Mouse (Mus musculus) c-Kit-positive CD71-positive TER-119-negative erythroid progenitor cells, embryonic 14.5 days (primary cell): ENCODE results near the gene Acvr1.

ENCODE experiments used
- DNase-seq: peaks from one replicate; pipeline ENCODE4 v3.0.0-alpha.2; 2013; ENCODE audit warnings: low read depth

Acvr1 gene

DNA sequence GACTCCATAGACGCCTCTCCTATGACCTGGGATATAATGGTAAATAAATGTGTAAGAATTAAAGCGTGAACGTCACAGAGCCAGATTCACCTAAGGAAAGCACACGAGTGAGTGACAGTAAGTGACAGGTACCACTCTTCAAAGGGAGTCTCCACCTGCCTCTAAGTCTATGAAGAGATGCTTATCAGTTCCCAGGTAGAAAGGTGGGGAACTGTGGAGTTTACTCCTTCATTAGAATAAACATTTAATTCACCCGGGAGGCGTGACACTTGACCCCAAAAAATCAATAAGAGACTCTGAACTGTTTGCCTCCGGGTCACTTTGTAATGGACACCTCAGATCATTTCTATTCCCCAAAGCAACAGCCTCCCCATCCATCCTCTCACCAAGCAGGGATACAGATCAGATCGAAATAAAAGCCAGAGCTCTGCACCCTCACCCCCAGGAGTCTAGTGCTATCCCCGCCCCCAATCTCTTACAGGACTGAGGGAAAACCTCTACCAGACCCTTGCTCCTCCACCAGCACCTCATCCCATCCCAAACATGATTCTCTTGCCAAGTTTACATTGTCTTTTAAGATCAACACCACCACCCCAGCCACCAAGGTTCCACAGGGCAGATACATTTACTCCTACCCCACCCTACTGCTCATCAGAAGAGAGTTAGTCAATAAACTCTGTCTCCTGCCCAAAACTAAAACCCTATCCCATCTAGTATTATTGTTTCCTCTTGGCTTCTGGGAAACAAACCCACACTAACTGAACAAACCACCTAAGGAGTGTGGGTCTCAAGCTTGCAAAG is 9.7 kb downstream of the Acvr1 start:
- no peak for DNase-seq

DNA sequence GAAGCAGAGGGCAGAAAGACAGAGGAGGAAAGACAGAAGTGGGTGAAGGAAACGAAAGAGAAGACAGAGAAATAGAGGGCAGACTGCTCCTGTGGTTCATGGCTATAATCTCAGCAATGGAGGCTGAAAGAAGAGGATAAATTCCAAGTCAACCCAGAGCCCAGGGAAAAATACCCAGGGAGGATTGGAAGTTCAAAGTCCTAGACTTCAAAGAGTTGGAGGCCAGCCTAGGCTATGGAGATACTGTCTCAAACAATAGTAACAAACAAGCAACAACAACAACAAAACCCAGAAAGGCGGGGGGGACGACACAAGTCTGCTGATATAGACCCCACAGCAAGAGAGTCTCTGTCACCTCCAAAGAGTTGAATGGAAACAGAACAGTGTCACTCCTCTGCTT is 14.7 kb downstream of the Acvr1 start:
- DNase-seq, result no peak

DNA sequence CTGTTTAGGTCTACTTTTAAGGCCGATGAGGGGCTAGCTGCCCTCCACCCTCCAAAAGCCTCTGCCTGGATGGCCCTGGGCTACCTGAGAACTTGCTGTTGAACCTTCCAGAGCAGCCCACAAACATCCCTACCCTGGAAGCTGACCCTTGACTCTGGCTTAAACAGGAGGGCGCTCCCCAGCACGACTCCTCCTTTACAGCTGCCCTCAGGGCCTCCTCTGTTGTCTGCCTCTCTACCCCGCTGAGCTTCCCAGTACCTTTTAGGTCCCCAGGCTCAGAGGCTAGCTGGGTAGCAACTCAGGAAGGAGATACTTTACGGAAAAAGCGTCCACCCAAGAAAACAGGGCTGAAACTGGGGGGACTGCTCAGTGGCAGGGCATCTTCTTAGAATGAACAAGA is 15.1 kb downstream of the Acvr1 start:
- DNase-seq, result no peak

DNA sequence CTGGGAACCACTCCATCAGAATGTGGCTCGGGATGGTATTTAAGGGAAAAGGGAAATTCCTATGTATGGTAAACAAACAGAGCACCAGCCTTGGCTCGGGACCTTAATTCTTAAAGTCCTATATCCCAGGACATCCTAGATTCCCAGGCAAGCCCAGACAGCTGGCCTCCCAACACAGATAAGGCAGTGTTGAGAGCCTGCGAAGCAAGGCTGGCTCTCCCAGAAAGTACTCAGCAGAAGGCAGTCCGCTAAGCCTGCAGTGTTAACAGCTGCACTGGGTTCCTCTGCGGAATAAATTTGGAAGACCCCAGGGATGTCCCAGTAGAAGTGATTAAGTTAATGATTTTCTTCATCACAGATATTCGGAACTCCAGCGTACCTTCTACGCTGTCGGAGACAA is 16.5 kb downstream of the Acvr1 start:
- DNase-seq, result no peak

DNA sequence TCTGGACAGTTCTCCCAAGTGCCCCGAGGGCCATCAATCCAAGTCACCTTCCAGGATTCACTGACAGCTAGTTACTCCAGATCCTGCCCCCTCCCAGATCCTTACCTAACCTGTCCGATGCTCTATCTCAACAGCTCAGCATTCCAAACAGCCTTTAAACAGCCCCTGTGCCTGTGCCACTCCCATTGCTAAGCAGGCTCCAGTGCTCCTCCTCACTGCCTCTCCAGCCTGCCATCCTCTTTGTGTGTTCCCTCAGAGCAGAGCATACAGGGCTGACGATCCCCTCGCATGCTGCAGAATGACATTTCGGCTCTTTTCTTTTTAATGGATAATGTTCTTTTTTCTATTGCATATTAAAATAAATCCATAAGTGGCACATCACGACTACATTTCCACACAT is 17.0 kb downstream of the Acvr1 start:
- DNase-seq, result no peak

DNA sequence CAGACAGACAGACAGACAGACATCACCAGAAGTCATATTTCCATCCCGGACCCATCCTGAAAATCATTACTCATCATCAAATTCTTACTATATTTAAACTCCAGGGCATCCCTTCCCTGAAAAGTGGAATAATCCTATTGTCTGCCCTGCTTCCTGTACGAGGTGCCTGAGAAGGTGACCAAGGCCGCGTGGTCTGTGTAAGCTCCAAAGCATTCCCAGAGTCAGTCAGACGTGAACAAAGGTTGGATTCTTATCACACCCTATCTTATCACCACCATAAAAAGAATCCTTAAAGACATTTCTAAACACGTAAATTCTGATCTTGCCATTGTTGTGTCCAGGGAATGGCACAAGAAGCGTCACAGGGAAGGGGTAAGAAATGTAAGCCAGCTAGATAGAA is 18.0 kb downstream of the Acvr1 start:
- no peak for DNase-seq

DNA sequence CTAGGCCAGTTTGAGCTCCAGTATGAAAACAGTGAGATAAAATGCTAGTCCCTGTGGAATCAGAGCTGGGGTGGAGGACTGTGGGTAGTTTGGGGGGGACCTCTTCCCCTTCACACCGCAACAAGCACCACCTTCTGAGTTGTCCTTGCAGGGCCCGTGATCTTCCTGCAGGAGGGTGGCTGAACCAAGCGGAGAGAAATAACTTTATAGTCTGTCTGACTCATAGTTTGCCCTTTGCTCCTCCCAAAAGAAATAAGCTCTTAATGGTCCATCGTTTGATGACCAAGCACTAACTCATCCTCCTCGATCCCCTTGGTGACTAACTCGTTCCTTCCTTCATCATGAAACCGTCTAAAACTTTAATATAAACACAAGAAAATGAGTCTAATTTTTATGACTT is 20.7 kb downstream of the Acvr1 start:
- DNase-seq, result no peak

DNA sequence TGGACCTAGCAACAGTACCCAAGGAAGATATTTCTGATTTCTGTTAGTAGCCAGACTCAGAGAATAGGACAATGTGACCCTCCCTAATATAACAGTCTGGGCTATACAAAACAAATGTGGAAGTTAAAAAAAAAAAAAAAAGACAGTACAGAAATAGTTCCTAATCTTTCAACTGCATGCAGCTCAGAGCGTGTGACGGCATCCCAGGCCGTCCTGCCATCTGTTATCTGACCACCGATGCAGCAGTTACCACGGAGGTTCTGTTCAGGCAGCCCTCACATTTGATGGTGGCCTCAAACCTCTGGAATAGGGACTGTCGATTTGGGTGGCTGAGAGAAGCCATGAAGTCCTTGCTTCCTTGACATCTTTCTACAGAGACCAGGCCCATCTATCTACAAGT is 22.6 kb downstream of the Acvr1 start:
- DNase-seq, result no peak

DNA sequence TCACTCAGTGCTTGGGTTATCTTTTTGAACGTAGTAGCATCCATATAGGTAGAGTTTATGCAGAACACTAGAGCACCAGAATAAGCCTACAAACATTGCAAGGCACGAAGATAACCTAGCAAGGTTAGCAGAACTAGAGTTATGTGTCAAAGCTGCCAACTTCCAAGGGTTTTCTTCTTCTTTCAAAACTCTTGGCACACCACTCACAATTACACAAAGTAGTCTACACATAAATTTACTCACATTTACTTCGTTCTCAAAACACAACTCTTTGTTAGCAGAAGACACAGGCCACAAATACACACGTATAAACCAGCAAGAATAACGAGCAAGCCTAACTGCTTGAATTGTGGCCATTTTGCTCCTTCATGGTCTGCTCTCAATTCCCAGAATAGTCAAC is 23.7 kb downstream of the Acvr1 start:
- no peak for DNase-seq

DNA sequence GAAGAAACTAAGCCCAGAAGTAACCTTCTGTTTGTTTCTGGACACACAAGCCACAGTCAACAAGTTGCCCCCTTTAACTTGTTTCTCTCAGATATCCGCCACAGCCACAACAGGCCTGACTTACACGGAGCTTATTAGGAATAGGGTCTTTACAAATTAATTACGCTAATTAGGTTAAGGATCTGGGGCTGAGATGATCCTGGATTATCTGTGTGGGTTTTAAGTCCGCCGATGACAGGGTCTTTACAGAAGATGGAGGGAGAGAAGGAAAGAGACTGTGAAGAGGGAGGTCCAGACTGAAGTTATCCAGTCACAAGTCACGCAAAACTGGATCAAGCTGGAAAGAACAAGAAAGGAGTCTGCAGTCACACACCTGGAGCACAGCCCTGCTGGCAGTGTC is 28.8 kb downstream of the Acvr1 start:
- no peak for DNase-seq

DNA sequence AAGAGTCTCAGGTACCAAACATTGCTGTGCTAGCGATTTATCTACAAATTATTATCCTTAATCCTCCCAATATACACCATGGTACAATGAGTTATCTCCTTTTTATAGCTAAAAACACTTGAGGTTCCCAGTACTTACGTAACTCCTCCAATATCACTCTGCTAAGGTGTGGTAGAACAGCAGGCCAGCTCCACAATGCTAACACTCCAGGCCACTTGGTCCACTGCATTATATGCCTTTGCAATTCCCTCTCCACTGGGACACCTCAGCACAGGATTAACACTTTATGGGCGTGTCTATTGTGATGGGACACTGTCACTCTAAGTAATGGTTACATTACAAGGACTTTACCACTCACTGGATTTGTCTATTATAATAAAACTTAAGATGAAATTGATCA is 30.2 kb downstream of the Acvr1 start:
- no peak for DNase-seq

DNA sequence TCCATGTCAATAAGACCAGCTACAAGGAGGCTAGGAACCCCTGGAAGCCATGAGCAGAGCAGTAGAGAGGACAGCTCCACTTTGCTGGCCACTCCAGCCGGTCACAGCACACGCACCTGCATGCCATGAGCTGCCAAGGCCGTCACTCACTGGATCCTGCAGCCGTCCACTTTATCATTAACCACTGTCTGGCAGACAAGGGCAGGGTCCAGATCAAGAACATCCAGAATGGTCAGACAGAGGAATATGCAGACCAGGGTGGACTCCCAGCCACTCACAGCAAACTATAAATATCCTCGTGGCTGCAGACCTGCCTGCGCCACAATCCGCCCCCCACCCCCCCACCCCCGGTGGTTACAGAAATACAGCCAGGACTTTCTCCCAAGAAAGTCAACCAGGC is 31.7 kb downstream of the Acvr1 start:
- DNase-seq, result no peak

DNA sequence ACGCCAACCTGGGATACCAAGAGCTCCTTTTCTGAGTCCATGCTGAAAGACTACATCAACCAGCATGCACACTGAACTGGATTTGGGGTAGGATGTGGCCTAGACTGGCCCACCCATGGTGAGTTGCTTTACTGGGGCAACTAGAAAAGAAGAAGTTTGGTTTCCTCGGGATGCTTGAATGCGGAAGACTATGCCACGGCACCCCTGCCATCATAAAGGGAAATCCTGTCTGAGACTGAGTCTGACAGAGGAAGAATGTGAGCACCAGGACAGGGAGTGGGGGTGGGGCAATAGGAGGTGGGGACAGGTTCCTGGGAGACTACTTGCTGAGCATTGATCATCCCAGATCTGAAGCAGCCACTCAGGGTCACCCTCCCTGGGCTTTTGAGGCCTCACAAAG is 32.6 kb downstream of the Acvr1 start:
- DNase-seq, result no peak

DNA sequence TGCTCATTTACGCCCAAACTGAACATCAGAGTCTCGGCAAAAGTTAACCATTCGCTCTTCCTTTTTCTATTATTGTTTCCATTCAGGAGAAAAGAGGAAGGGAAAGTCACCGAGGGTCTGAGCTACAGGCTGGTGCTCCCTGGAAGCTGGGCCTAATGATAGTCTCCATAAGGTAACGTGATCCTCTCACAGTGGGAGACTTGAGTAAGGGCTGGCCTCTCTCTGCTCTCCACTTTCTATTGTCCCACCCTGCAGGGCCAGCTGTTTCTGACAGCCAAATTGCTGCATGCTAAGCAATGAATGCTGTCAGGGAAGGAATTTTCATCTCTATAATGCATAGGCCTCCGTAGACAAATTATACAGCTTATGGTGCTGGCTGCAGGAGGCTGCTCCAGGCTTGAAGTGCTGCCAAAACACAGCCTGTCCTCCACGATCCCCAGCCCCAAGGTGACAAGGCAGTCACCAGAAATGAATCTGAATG is 33.4 kb downstream of the Acvr1 start:
- DNase-seq, result no peak

DNA sequence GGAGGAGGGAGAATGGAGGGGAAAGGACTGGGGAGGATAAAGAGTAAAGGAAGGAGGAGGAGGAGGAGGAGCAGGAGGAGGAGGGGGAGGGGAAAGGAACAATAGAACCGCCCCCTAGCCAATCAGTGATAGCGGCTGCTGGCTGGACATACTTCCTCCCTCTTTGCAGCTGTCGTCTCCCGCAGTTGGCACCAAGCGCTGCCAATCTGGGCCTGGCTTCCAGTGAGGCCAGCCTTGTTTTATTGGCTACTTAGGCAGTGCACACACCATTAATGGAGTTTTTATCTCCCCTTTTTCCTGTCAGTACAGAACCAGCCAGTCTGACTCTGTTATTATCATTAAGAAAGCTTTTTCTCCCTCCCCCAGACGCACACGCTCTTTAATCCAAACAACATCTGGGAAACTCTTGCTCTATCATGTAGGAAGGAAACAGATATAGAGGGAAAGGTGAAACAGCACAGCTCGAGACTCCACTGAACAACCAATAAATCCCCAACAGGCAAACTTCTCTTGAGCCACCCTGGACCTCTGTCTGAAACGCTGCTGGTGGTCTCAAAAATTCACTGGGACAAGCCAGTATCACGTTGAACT is 34.6 kb downstream of the Acvr1 start:
- DNase-seq, result peak; percentile 46

DNA sequence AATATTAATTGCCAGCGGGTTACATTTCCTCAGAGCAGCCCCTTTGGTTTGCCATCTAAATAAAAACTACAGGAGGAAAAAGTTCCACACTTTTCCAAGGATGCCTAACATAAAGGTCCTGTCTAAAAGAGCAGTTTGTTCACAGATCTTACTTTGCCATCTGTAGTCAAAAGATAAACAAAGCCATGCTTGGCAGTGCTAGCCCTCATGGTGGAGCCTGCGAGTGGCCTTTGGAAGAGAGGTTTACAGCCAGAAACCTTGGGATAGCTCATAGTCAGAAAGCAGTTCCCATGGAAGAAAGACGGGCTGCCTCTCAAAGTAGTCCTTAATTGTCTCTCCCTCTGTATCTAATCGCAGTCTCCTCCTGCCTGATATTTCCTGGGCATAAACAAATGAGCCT is 36.4 kb downstream of the Acvr1 start:
- no peak for DNase-seq

DNA sequence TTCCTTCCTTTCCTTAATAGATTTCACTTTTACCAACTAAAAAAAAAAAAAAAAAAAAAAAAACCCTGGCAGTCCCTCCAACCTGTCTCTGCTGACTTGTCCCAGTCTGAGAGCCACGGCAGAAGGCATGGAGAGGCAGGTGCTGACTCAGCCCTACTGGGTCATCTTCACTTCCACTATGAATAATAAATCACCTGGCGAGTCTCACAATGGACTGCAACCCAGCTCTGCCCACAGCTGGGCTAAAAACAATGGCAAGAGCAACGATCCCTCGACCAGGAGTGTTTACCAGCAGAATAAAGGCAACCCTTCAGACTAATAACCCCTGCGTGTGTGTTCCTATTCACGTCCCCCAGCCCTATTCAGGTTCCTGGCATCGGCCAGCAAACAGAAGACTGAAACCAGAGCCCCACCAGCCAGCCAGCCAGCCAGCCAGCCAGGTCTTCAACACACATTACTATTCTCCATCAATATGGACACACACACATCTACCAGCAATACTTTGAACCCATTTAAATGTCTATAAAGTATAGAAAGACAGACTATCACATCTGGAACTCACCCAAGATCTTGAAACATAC is 37.0 kb downstream of the Acvr1 start:
- DNase-seq, result no peak

DNA sequence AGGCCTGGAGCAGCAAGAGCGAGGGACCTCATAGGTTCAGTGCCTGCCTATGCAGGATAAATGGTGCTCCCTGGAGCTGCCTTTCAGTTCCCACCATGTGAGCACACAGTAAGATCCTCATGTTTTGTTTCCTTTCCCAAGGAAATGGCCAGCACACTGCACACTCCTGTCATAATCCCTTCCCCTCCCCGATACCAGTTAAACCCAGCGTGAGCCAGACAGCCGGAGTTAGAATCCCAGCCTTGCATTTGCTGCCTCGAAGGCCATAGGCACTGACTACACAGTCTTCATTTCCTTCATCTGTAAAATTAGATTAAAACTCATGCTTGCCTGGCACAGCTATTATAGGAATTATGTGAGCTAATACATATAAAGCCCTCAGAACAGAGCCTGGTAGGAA is 37.6 kb downstream of the Acvr1 start:
- DNase-seq, result no peak

DNA sequence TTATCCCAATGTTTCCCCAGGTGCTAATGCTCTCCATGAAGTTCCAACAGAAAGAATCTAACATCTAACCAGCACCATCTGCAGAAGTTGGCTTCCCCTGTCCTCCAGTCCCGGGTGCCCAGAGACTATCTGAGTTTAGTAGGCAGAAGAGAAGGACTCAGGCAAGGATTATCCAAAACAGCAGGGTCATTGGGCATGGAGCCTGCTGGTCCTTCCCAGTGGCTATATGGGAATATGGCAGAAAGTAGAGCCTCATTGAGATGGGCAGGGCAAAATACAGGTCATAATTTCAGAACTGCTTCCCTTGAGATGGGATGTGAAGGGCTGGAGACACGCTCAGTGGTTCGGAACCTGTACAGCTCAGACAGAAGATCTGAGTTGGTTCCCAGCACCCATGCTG is 39.2 kb downstream of the Acvr1 start:
- DNase-seq, result no peak

DNA sequence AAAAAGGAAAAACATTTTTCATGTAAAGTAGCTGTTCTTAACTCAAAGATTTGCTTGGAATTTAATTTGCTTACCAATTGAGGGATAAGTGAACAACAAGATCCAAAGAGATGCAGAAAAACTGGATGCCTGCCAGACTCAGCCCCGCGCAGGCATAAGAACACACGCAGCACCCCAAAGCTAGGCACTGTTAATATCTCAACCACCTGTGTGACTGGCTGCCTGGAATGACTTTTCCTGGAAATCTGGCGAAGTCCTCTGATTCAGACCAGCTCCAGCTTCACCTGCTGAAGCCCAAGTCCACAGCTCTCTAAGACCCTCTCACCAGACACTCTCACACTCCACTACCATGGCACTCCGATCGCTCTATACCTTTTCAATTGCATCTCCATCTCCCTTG is 42.6 kb downstream of the Acvr1 start:
- DNase-seq, result no peak

DNA sequence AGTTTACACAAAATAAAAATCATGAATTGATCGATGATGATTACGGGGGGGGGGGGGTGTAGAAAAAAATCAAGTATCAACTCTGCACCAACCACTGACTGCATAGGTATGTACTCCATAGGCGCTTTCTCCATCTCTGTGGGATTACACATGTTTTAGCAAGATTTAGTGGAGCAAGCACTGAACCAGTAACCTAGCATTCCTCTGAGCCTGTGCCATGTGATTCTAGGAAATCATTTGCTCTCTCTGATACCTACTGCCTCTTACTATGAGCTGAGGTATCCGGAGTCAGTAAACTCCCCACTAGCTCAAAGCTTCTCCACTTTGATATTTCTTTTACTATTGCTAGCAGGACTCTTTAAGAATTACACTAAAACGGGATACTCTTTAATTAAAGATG is 43.1 kb downstream of the Acvr1 start:
- DNase-seq, result no peak

DNA sequence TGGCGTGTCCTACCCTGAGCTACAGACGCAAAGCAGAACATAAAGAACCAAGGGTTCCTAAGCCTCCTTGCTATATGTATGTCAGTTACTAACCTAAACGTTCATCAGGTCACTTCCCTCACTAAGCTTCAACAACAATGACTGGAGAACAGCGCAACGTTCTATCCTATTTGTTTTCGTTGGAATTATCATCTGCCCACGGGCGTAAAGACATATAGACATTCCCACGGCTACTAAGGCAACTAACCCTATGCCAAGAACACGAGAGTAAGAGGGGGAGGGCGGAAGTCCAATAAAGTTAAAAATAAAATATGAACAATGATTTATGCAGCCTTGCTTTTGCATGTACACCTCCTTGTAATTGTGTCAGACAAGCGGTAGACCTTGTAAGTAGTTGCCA is 43.9 kb downstream of the Acvr1 start:
- DNase-seq, result no peak

DNA sequence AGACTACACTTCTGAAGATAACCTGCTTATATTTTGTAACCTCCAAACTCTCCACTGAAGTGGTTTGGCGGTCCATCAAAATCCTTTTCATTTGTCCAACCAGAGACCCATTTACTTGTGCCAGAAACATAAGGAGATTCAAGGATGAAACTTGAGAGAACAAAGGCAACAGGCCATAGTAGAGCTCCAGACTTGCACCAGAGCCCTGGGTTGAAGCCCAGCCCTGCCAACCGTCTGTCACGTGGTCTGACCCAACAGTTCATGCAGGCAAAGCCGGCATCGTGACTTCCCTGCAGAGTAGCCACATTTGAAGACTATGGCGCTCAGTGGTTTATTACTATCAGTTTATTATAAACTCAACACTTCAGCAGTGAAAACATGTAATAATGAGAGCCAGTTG is 45.3 kb downstream of the Acvr1 start:
- no peak for DNase-seq

DNA sequence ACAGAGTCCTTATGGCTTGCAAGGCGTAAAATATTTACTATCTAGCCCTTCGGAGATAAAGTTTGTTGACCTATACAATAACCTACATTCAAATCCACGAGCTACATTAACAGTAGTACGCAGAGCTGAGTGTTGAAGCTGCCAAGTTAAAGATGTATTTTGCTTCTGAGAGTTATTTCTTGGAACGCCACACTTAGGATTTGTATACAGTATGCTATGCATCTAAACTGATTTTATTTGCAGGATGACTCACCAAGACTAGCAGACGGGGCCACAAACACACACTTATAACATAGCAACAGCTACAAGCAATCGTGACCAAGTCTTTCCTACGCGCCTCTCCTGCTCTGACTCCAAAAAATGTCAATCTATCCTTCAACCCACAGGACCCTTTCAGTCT is 46.2 kb downstream of the Acvr1 start:
- DNase-seq, result no peak
